Mouse (Mus musculus): ENCODE results near the gene Lap3.

Lap3 gene

DNA sequence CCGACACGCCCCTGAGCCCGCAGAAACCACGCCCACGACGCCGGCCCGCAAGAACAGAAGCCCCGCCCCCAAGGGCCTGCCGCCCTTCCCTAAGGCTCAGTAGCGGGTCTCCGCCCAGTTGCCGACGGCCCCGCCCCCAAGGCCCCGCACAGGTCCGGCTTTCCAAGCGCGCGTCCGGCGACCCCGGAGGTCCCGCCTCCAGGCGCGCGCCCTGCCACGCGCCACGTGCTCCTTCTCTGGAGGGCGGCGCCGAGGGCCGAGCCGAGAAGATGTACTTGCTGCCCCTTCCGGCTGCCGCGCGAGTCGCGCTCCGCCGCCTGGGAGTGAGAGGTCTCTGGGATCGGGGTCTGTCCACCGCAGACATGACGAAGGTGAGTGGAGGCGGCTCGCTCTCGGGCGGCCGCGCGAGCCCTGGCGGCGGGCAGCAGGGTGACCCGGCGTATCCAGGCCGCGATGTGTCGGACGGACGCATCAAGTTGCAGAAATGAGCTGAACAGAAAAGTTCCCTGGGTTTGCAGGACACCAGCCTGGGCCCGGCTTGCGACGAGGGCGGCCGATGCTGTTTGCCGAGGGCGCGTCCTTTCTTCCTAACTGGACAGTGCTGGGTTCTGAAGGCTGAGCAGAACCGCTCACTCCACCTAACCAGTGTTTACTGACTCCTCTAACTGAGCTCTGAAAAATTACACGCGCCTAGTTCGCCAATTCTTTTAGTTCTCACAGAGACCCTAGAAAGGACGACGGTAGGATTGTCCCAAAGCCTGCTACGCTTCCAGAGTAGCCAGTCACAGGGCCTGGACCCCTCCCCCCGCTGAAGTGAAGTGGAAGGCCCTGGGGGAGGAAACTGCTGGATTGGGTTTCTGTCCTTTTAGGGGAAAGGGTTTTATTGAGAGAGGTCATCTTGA lies at the start of gene Lap3:
Lap3 (plus strand) TSS at position 184 of the 902 bp plus-strand sequence.
- peak; percentile 90 to 94 for DNase-seq (ENCODE audit: low spot score in 2 of 2)

- no peak for DNase-seq (ENCODE audit: low spot score in 2 of 2)
Observed at GRCm38 (mm10) chr5:45444130-45444832, 48.9 kb upstream of the Lap3 start.

DNA sequence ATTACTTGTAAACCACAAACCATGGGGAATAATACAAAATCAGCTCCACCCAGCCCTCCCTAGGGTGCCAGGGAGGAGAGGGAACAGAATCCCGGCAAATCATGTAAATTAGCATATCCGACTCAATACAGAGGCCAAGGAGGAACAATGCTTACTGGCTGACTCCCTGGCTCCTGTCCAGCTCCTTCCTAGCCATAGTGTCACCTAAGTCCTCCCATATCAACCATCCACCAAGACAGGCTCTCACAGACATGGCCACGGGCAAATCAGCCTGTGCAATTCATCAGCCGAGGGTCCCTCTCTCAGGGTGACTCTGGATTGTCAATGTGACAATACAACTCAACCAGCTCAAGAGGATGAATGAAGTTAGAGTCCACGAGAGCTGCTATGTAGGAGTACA lies 44.5 kb upstream of the Lap3 start:
- DNase-seq (ENCODE audit: low spot score in 2 of 2): no peak

DNA sequence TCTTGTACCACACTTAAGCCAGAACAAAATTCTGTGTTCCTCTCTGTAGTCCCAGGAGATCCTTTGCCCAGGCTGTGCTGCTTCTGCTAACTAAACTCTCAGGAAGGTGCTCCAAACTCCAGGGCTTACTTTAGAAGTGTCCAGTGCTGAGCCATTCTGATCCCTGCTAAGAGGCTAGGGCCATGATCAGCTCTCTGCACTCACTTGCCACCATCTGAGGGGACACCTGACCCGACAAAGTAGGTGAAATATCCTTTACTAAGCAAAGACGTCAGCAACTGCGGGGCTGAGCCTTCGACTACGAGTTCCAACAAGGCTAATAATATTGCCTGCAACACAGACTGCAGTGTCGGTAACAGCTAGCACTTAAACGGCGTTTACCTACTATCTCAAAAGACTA lies 44.0 kb upstream of the Lap3 start:
- no peak for DNase-seq (ENCODE audit: low spot score in 2 of 2)

DNA sequence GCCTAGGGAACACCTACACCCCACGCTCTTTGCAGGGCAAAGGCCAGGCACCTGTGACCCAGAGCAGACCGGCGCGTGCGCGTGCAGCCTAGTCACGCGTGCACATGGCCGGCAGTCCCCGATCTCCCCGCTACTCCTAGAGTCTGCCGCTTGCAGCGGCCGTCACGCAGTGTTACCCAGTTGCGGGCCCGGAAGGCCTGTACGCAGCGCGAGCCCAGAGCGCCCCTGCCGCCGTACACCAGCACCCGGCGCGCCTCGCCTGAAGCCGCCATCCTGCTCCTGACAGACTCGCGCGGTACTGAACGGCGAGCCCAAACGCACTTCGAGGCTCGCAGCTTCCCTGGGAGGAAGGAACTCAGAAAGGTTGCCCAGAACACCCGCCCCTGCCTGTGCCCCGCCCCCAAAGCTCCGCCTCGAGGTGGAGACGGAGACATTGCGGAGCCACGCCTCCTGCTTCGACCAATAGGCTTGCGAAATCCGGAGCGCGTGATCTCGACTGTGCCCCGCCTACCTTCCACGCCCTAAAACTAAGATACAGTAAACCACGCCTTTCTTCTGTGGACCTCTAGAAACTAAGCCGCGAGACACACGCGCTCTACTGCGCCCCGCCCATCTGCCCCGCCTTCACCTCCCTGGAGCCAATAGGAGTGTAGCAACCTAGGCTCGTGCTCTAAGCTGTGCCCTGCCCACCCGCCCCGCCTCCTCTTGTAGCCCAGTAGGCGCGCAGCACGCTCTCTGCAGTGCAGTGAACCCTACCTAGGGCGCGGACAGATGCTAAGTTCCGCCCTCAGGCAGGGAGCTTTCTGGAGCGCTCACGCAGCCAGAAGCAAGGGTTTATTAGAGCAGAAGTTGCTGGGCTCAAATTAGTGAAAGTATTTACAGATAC lies 43.1 kb upstream of the Lap3 start, which contains the start of gene Qdpr:
Qdpr (minus strand) TSS at position 406 of the 886 bp plus-strand sequence.
- DNase-seq (ENCODE audit: low spot score in 2 of 2): peak; percentile 72 to 85

DNA sequence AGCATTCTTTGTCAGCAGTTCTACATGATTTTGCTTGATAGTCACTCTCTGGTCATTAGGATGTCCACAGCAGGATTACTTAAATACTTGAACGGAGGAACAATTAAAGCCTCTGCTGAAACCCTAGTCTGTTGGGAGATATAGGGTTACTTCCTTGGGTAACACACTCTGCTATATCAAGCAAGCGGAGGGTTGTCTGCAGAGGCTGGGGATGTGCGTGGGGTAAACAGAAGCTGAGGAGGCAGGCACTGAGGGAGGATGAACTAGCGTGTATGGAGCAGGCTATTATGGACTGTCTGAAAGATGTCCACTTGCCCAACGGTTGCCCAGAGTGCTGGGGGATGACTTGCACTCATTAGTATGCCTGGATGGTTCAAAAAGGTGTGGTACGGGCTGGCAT lies 39.7 kb upstream of the Lap3 start, which contains the start of gene Clrn2:
Clrn2 (plus strand) TSS at position 301 of the 400 bp plus-strand sequence.
- no peak for DNase-seq (ENCODE audit: low spot score in 2 of 2)

DNA sequence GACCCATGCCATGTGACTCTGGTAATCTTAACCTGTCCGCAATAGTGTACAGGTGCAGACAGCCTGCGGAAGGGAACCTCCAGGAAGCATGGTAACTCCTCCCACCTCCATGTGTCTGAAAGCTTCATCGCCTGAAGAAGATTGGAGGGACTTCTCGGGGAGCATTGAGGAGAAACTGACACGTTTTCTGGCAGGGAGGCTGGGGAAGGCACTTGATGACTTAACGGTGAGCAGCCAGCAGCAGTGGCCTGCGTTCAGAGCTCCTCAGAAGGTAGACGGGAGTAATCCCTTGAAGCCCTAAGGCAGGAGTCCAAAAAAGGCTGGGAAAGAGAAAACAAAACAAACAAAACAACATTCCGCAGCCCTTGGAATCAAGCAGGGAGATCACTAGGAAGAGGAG lies 38.7 kb upstream of the Lap3 start:
- DNase-seq (ENCODE audit: low spot score in 2 of 2): no peak

- DNase-seq (ENCODE audit: low spot score in 2 of 2): no peak
Observed at GRCm38 (mm10) chr5:45472880-45473450, 20.2 kb upstream of the Lap3 start.

DNA sequence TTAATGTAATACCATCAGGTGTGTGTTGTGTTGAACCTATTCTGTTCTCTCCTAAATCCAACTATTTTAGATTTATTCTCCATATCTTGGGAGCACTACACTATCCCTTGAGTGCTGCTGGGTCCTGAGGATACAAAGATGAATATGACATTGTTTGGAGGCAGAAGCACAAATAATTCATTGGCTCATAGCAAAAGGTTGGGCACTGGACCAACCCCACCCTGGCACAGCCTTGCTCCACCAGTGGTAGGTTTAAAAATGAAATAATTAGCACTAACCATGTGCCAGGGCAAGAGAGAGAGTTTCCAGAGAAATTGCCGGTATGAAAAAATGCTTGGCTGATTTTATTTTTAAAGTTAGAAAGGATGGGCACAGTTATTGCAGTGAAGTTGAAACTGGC lies 19.7 kb upstream of the Lap3 start:
- DNase-seq (ENCODE audit: low spot score in 2 of 2): no peak

DNA sequence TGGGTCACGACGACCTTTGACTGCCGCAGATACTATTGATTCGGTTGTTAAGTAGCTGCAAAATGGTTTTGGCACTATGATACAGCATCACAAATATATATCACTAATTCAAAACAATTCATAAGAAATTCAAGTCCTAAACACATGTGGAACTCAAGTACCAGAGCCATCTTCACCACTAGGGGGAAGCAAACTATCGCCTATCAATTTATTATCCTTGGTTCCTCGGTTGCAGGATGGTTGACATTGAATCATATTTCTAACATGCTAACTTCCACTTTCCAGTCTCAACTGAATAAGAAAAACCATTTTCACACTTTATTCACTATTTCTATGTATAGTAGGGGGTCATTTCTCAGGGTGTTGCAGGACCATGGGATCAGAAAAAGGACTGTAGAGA lies 19.0 kb upstream of the Lap3 start:
- no peak for DNase-seq (ENCODE audit: low spot score in 2 of 2)

- no peak for DNase-seq (ENCODE audit: low spot score in 2 of 2)
Observed at GRCm38 (mm10) chr5:45474758-45475157, 18.4 kb upstream of the Lap3 start.

- DNase-seq (ENCODE audit: low spot score in 2 of 2): no peak
Observed at GRCm38 (mm10) chr5:45475771-45476170, 17.4 kb upstream of the Lap3 start.

DNA sequence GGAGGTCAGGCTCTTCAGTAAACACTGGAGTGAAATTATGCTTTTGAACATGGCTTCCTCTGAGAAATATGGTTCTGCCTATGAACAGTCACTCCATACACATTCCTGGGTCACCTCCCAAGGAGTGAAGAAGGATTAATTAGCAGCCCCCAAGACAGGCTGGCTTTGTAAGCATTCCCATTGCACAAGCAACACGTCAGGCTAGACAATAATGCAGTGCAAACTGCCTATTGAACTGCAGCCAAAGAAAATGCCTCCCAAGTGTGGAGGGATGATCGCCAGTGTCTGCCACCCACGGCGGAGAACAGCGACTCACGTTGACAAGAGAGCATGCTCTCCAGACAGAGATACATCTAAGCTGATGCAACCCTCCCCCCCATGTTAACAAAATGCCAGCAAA lies 16.9 kb upstream of the Lap3 start:
- DNase-seq (ENCODE audit: low spot score in 2 of 2): no peak

DNA sequence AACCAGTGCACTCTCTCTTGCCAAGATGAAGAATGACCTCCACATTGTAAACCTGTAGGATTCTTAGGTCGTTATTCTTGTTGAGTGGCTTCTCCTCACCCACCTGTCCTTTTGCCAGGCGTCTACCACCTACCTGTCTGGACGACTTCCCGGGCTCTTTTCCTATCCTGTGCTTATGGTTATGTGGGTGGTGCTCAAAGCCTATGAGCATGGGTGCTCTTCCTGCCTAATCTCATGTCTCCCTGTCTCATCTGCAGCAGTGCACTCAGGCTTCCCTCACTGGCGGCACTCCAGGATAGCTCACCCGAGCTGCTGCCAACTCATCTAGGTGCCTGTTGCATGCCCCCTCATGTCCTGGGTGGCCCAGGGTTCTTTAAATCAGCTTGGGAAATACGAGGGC lies 15.6 kb upstream of the Lap3 start:
- DNase-seq (ENCODE audit: low spot score in 2 of 2): no peak

DNA sequence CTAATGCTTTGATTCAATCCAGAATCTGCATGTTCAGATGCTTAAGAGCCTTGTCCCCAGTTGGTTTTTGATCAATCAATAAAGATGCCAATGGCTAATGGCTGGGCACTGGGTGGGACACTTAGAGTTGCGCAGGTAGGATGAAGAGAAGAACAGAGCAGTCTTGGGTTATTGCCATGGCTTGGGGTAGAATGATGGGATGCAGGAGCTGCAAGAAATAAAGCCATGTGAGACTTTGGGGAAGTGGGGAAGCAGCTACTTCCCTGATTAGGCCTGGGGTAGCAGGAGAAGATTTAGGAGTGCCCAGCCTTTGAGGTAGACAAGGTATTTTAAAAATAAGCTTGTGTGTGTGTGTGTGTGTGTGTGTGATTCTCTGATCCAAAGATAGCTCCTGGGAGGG lies 13.1 kb upstream of the Lap3 start:
- DNase-seq (ENCODE audit: low spot score in 2 of 2): no peak

DNA sequence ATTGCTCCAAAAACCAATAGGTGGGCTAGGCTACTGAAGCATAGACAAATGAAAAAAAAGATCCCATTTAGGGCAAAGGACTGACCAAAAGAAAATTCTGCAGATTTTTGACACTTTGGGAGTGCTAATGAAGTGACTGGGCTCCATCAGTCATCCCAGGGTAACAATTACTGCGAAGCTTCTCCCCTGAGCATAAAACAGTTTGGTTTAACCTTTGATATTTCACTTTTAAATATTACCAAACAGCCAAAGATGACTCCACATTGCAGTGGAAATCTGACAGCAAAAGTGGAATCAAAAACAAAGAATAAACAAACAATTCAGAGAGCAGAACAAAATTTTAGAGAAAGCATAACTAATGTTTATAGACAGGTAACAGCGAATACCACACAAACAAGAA lies 12.0 kb upstream of the Lap3 start:
- DNase-seq (ENCODE audit: low spot score in 2 of 2): no peak

DNA sequence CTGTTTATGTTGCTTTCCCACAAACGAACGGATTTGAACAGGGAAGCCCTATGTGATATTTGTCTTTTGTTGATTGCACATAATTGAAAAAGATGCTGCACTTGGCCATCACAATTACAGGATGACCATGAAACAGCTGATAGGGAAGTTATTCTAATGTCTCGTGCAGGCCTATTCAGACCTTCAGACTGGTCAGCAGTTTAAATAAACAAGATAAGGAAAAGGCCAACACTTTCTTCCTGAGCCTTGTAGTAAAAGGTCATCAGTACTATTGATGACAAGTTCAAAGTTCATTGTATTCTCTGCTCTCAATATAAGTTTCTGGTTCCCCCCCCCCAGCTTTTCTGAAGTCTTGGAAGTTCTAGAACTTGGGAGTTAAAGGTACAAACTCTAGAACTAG lies 10.6 kb upstream of the Lap3 start:
- no peak for DNase-seq (ENCODE audit: low spot score in 2 of 2)

GRCm38 (mm10) chr5:45483654-45484053 lies 9.5 kb upstream of the Lap3 start:
- no peak for DNase-seq (ENCODE audit: low spot score in 2 of 2)

DNA sequence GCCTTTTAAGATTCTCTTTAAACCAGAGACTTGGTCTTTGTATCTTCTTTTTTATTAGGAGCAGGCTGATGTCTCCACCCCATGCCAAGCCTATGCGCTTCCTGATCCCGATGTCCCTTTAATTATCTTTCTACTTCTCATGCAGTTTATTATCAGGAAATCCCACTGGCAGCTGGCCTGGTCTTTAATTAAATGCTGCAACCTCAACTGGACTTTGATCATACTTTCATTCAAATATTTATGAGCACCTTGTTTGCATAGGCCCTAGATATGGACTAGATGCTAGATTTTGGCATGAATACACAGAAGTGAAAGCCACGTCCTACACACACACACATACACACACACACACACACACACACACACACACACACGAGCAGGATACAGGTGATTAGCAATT lies 1.4 kb upstream of the Lap3 start:
- DNase-seq (ENCODE audit: low spot score in 2 of 2): no peak

DNA sequence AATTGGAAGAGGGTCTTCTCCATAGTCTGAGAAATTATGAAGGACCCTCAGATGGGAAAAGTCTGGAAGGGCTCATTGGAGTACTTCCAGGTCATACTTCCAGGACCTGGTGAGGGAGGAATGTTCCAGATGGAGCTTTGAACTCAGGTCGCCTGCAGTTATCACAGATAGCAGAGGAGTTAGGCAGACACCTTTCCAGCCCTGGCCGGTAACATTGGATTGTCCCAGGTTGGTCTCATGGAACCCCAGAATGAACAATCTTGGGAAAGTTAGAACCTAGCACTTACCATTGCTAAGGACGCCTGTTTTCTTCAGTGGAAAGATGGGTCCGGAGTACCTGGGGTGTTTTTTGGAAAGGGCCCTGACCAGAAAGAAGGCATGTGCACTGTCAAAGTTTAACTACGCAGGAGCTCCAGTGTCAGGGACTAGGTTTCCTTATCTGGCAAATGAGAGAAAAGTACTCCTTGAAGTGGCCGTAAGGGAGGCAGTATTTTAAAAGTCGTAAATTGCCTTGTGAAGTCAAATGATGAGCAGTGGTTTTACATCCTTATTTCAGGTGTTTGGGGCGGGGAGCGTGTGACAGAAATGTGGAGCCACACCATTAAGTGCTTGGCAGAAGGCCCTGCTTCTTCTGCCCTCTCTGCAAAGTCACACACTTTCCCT lies 1.1 kb downstream of the Lap3 start:
- no peak for DNase-seq (ENCODE audit: low spot score in 2 of 2)

DNA sequence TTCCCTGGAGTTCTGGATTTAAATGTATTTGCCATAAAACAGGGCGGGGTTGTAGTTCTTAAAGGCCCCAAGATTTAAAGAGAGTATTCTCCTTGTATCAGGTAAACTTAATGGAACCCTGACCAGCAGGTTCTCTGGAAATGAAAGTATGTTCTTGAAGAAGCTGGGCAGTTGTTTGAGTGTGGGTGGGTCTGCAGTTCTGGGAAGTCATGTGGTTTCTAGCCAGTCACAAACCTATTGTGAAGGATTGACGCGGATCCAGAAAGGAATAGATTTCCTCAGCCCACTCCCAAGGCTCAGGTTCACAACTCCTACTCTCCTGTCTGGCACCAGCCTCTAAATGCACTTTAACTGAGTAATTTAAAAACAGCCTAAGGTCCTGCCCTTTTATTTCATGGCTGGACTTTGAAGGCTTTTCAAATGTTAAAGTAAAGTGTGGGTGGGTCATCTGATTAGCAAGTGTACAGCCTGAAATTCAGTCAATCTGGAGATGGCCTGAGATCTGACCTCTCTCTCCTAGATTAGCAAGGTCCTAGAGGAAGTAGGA lies 2.3 kb downstream of the Lap3 start:
- DNase-seq (ENCODE audit: low spot score in 2 of 2): no peak
